Mouse (Mus musculus) megakaryocyte-erythroid progenitor cell, adult 5 weeks (primary cell): Measurements from ENCODE around the gene Tlnrd1. TPM values are rescaled to one million over a fixed set of nuclear protein-coding genes. Genes with fewer than 3 reads are reported as not detected.

ENCODE experiments used
- polyA plus RNA-seq: library from polyadenylated mRNA; stranded (reverse); fragments of >175 nt; gene quantifications from 2 replicates; pipeline ENCODE4 v1.2.3, GENCODE M21; 2012

Tlnrd1 gene
- 43.3 and 44.1 TPM in 2 replicates for polyA plus RNA-seq

GRCm38 (mm10) chr7:83884021-83884658 lies at the start of gene Tlnrd1, which contains the start of gene Mesd:
Tlnrd1 (minus strand) TSS chr7:83884305.
Mesd (plus strand) TSS chr7:83884466.

Other genes with a start within 250 kb of the Tlnrd1 start
- gene Il16, start 138.6 kb downstream of the Tlnrd1 start, polyA plus RNA-seq = 16.2 and 23.3 TPM in 2 replicates
- not detected in 2 replicates for gene Cfap161, start 89.4 kb downstream of the Tlnrd1 start, polyA plus RNA-seq
- gene Mesd, start 161 bp upstream of the Tlnrd1 start, polyA plus RNA-seq = 64.8 and 65.3 TPM in 2 replicates
- not detected in 2 replicates for gene Cemip, start 202.2 kb upstream of the Tlnrd1 start, polyA plus RNA-seq